Mouse (Mus musculus) adrenal gland, postnatal 10 days (tissue): Measurements from ENCODE around the gene Limk2. TPM values are rescaled to one million over a fixed set of nuclear protein-coding genes. Genes with fewer than 3 reads are reported as not detected.
A peak's percentile ranks its signal among the peaks of the same experiment; 100 is the strongest.

Source experiments
- DNase-seq: peaks from one replicate; pipeline ENCODE4 v3.0.0; 2021; ENCODE audit warnings: mixed read lengths
- long read RNA-seq, 2 experiments: library from polyadenylated mRNA; stranded (forward); transcript quantifications; one replicate each; pipeline ENCODE4 v2.0.0; 2021
- total RNA-seq, 2 experiments: library from RNA; stranded (reverse); gene quantifications; 2 replicates each; pipeline ENCODE4 v1.2.3; 2021

The Limk2 gene
- 10 to 100 TPM; 23.8 to 33.2 TPM for total RNA-seq
- long read RNA-seq, experiment 1, transcript Limk2-201 (16 exons, 3,514 nt), result major isoform, 12 of 26 reads
- long read RNA-seq, experiment 1, transcript Limk2-203 (15 exons, 3,693 nt), result minor isoform, 6 of 26 reads
- long read RNA-seq, experiment 1, partial matches to known transcripts, result 3 of 26 reads
- long read RNA-seq, experiment 1, other reads (novel, unspliced or antisense), result 4 of 26 reads
- long read RNA-seq, experiment 2, transcript Limk2-203 (15 exons, 3,693 nt), result major isoform, 7 of 26 reads
- long read RNA-seq, experiment 2, transcript Limk2-201 (16 exons, 3,514 nt), result major isoform, 7 of 26 reads
- long read RNA-seq, experiment 2, partial matches to known transcripts, result 3 of 26 reads
- long read RNA-seq, experiment 2, other reads (novel, unspliced or antisense), result 9 of 26 reads

GRCm38 (mm10) chr11:3408997-3409732, at the start of gene Limk2:
Limk2 (minus strand) TSS chr11:3409189.
- DNase-seq, result peak; percentile 97

- no peak for DNase-seq
Measured at GRCm38 (mm10) chr11:3458428-3459104, 49.6 kb upstream of the Limk2 start.

GRCm38 (mm10) chr11:3456354-3456753, 47.4 kb upstream of the Limk2 start:
- peak; percentile 78 for DNase-seq

- DNase-seq, result no peak
Measured at GRCm38 (mm10) chr11:3454506-3454905, 45.5 kb upstream of the Limk2 start.

- no peak for DNase-seq
Measured at GRCm38 (mm10) chr11:3453467-3453866, 44.5 kb upstream of the Limk2 start.

GRCm38 (mm10) chr11:3452769-3453168, 43.8 kb upstream of the Limk2 start:
- DNase-seq, result peak; percentile 38

GRCm38 (mm10) chr11:3452167-3452639, 43.2 kb upstream of the Limk2 start, which contains the start of gene Rnf185:
Rnf185 (minus strand) TSS chr11:3452363.
- DNase-seq, result peak; percentile 95

- peak; percentile 67 for DNase-seq
Measured at GRCm38 (mm10) chr11:3451701-3452163, 42.7 kb upstream of the Limk2 start.

GRCm38 (mm10) chr11:3444875-3445274, 35.9 kb upstream of the Limk2 start:
- no peak for DNase-seq

GRCm38 (mm10) chr11:3443091-3443490, 34.1 kb upstream of the Limk2 start:
- DNase-seq, result no peak

- DNase-seq, result no peak
Measured at GRCm38 (mm10) chr11:3442677-3443076, 33.7 kb upstream of the Limk2 start.

GRCm38 (mm10) chr11:3441696-3442443, 32.9 kb upstream of the Limk2 start:
- peak; percentile 65 for DNase-seq

GRCm38 (mm10) chr11:3437621-3438020, 28.6 kb upstream of the Limk2 start:
- DNase-seq, result no peak

GRCm38 (mm10) chr11:3433809-3434208, 24.8 kb upstream of the Limk2 start:
- no peak for DNase-seq

- peak; percentile 49 for DNase-seq
Measured at GRCm38 (mm10) chr11:3431976-3432603, 23.1 kb upstream of the Limk2 start.

- no peak for DNase-seq
Measured at GRCm38 (mm10) chr11:3431515-3431914, 22.5 kb upstream of the Limk2 start.

- DNase-seq, result no peak
Measured at GRCm38 (mm10) chr11:3428632-3429031, 19.6 kb upstream of the Limk2 start.

- DNase-seq, result no peak
Measured at GRCm38 (mm10) chr11:3427697-3428230, 18.8 kb upstream of the Limk2 start.

- DNase-seq, result peak; percentile 17
Measured at GRCm38 (mm10) chr11:3422242-3422641, 13.3 kb upstream of the Limk2 start.

- DNase-seq, result no peak
Measured at GRCm38 (mm10) chr11:3418741-3419140, 9.8 kb upstream of the Limk2 start.

GRCm38 (mm10) chr11:3417795-3418194, 8.8 kb upstream of the Limk2 start:
- no peak for DNase-seq
